Mouse (Mus musculus): ENCODE results near the gene Methig1. TPM values are rescaled to one million over a fixed set of nuclear protein-coding genes. Genes with fewer than 3 reads are reported as not detected.

Gene Methig1
- polyA plus RNA-seq, 1 experiment from 2014 or later: 0.24 TPM

Other genes starting within 250 kb of the Methig1 start
- gene Atf1, start 125.3 kb upstream of the Methig1 start, polyA plus RNA-seq (2015; fragmentation: Nextera tagmentation; extraction: Ambion mirVana): 46.9 and 52.6 TPM in 2 replicates
- gene Tmprss12, start 72.3 kb upstream of the Methig1 start, polyA plus RNA-seq (2015; fragmentation: Nextera tagmentation; extraction: Ambion mirVana): 0.15 and 0.28 TPM in 2 replicates
- gene Mettl7a1, start 49.0 kb upstream of the Methig1 start, polyA plus RNA-seq (2015; fragmentation: Nextera tagmentation; extraction: Ambion mirVana): 6.3 and 7.0 TPM in 2 replicates
- not detected in 2 replicates for gene Mettl7a3, start 18.2 kb upstream of the Methig1 start, polyA plus RNA-seq (2015; fragmentation: Nextera tagmentation; extraction: Ambion mirVana)
- gene Mettl7a2, start 51 bp downstream of the Methig1 start, polyA plus RNA-seq (2015; fragmentation: Nextera tagmentation; extraction: Ambion mirVana): not detected in 2 replicates
- gene Higd1c, start 11.4 kb downstream of the Methig1 start, polyA plus RNA-seq (2015; fragmentation: Nextera tagmentation; extraction: Ambion mirVana): not detected in 2 replicates
- 0.05 and 0.12 TPM in 2 replicates for gene Gm5475, start 69.0 kb downstream of the Methig1 start, polyA plus RNA-seq (2015; fragmentation: Nextera tagmentation; extraction: Ambion mirVana)
- 24.0 and 25.8 TPM in 2 replicates for gene Slc11a2, start 71.9 kb downstream of the Methig1 start, polyA plus RNA-seq (2015; fragmentation: Nextera tagmentation; extraction: Ambion mirVana)
- 25.5 and 30.3 TPM in 2 replicates for gene Letmd1, start 115.9 kb downstream of the Methig1 start, polyA plus RNA-seq (2015; fragmentation: Nextera tagmentation; extraction: Ambion mirVana)
- 9.2 and 9.3 TPM in 2 replicates for gene Csrnp2, start 142.3 kb downstream of the Methig1 start, polyA plus RNA-seq (2015; fragmentation: Nextera tagmentation; extraction: Ambion mirVana)
- gene Tfcp2, start 198.9 kb downstream of the Methig1 start, polyA plus RNA-seq (2015; fragmentation: Nextera tagmentation; extraction: Ambion mirVana): 22.5 and 25.9 TPM in 2 replicates
- gene Pou6f1, start 246.8 kb downstream of the Methig1 start, polyA plus RNA-seq (2015; fragmentation: Nextera tagmentation; extraction: Ambion mirVana): 4.7 and 4.9 TPM in 2 replicates